Mouse (Mus musculus) G1E (cell line): ENCODE measurements at regions not wholly inside any gene's neighbourhood (a gene's known extent, or its start where the extent isn't known, plus 50 kb on each side); places are given as distances from the start of the nearest gene placed in this dataset.

ENCODE experiments used
- CTCF ChIP-seq: IDR thresholded peaks from 2 replicates; pipeline ENCODE4 v1.5.1; 2012; ENCODE audit warnings: low read depth, low read length, inconsistent platforms, mixed read lengths
- GATA1 ChIP-seq: IDR thresholded peaks from 2 replicates; pipeline ENCODE4 v1.6.1; 2012; ENCODE audit warnings: borderline replicate concordance, low read length, inconsistent platforms, mixed read lengths
- GATA2 ChIP-seq: IDR thresholded peaks from 2 replicates; pipeline ENCODE4 v1.6.1; 2012; ENCODE audit warnings: low read depth, low read length, inconsistent platforms, borderline replicate concordance
- POLR2AphosphoS5 ChIP-seq: IDR thresholded peaks from 2 replicates; pipeline ENCODE4 v1.6.1; 2012; ENCODE audit warnings: low read depth, low read length, inconsistent platforms; ENCODE audit not compliant: insufficient replicate concordance
- TAL1 ChIP-seq: conservative IDR thresholded peaks from 2 replicates; pipeline ENCODE4 v1.6.1; 2012; ENCODE audit warnings: low read depth, low read length, inconsistent platforms, mixed read lengths

DNA sequence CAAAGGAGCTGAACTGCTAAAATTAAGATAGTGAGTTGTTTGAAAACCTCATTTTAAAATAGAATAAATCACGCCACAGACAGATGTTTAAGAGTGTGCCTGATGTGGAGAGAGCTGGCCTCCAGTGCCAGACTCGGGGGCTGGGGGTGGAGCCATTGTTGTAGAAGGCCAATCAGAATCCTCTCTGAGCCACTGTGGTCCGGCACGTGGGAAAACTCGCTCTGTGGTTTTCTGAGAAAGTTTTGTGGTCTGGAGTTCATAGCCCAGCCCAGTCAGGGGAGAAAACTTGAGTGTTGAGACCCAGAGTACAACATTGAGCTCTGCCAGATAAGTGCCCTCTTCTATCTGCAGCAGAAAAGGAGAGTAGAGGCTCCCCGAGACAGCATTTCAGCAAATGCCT is 463.7 kb upstream of the Sall1 start:
- TF ChIP-seq CTCF (no peak), POLR2AphosphoS5 (no peak), GATA1 (no peak), TAL1 (no peak), GATA2 (no peak)
